8 mouse cellular contexts compared by ENCODE assay signal in the genomic region with DNA sequence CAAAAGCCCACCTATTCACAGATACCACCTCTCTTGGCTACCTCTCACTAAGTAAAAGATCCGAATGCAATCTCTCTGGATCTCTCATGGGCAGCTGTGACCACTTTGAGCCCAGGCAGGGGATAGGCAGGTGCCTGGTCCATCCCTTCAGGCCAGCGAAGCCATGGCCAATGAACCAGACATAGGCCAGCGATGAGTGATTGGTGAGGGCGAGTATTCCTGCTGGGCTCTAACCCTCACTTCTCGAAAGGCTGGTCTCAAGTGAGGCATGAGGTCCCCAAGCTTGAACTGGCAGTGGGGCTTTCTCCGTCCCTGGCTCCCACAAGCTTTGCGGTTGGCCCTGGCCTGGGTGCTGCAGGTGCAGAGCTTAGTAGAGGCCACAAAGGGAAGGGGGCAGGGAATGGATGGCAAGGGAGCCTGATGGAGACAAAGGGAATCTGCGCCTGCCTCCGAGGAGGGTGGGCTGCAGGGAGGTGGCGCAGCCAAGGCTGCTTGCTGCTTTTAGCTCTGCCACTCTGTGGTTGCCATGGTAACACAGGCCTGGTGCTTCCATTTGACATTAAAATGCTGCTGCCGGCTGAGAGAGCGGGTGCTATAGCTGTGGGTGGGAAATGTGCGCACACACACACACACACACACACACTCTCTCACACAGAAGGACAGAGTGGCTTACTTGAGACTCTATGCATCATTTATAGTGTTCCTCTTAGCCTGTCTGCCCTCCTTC. TPM values are rescaled to one million over a fixed set of nuclear protein-coding genes. Genes with fewer than 3 reads are reported as not detected.
A peak's percentile ranks its signal among the peaks of the same experiment; 100 is the strongest.
DNase-seq lines count a peak whose midpoint lies in the region; ATAC-seq and TF ChIP-seq lines count a peak whose summit lies in the region.

No protein-coding gene starts in this region.

- 26% methylated on average over 13 of the region's 13 CpGs for WGBS in embryonic facial prominence, embryonic 11.5 days
- 23% methylated on average over 13 of the region's 13 CpGs for WGBS in limb, embryonic 14.5 days

- H3K4me3 ChIP-seq in embryonic facial prominence, embryonic 11.5 days (ENCODE audit: low read depth, low read length): no peak overlapping the region
- no peak overlapping the region for H3K4me3 ChIP-seq in limb, embryonic 14.5 days (replicated peaks; ENCODE audit: low read length)

- ATAC-seq in embryonic facial prominence, embryonic 11.5 days (replicated peaks; ENCODE audit: insufficient number of reproducible peaks, low FRiP score, low TSS enrichment, low read depth): peak; percentile 87
- 0 out of 2 replicates have a peak, but pooled peaks have one; percentile 25 for ATAC-seq in limb, embryonic 14.5 days (ENCODE audit: low FRiP score, low read depth)

- peak overlapping the region; percentile 32 for H3K9ac ChIP-seq in embryonic facial prominence, embryonic 11.5 days (replicated peaks; ENCODE audit: low read length)
- 0 out of 2 replicates have a peak overlapping the region, but pooled peaks have one; percentile 12 for H3K9ac ChIP-seq in limb, embryonic 14.5 days (ENCODE audit: low read depth, low read length, severe bottlenecking)

- no peak for TF ChIP-seq POLR2A in limb, embryonic 14.5 days (IDR thresholded peaks at IDR 0.05; ENCODE audit: borderline replicate concordance, extremely low read depth, insufficient read depth, insufficient read length)

- H3K9me3 ChIP-seq in embryonic facial prominence, embryonic 11.5 days (replicated peaks; ENCODE audit: control insufficient read depth, low read length): no peaks in the 10 kb centered on the region
- H3K9me3 ChIP-seq in limb, embryonic 14.5 days (ENCODE audit: control insufficient read depth, low read length): no peaks in the 10 kb centered on the region

- peaks cover 9% of the 10 kb centered on the region for H3K4me1 ChIP-seq in embryonic facial prominence, embryonic 11.5 days (ENCODE audit: control insufficient read depth, insufficient read depth, low read length)
- H3K4me1 ChIP-seq in limb, embryonic 14.5 days (ENCODE audit: control insufficient read depth, insufficient read depth, low read length): peaks cover 14% of the 10 kb centered on the region

- H3K27me3 ChIP-seq in embryonic facial prominence, embryonic 11.5 days (ENCODE audit: control insufficient read depth, insufficient read depth, low read length): no peaks in the 10 kb centered on the region
- H3K27me3 ChIP-seq in limb, embryonic 14.5 days (ENCODE audit: control insufficient read depth, insufficient read depth, low read length): no peaks in the 10 kb centered on the region

- H3K4me2 ChIP-seq in embryonic facial prominence, embryonic 11.5 days (ENCODE audit: low read depth, low read length): peak overlapping the region; percentile 16; the same call in 1 of the 2 replicates
- H3K4me2 ChIP-seq in limb, embryonic 14.5 days (replicated peaks; ENCODE audit: low read depth, low read length, severe bottlenecking): no peak overlapping the region

- H3K27ac ChIP-seq in embryonic facial prominence, embryonic 11.5 days (replicated peaks; ENCODE audit: low read depth, low read length): peak overlapping the region; percentile 56; the same call in 1 of the 2 replicates
- no peak overlapping the region for H3K27ac ChIP-seq in limb, embryonic 14.5 days (replicated peaks; ENCODE audit: low read depth, low read length)

- peak; percentile 14 to 29 for DNase-seq in kidney, postnatal 4 days
- no peak for DNase-seq in kidney, postnatal 25 days
- peak; percentile 87 for DNase-seq in embryonic facial prominence, embryonic 11.5 days (ENCODE audit: low spot score)
- DNase-seq in hindlimb bud, embryonic 11.5 days (ENCODE audit: extremely low spot score, low read depth, low spot score): peak; percentile 58
- DNase-seq in limb, embryonic 14.5 days (ENCODE audit: low spot score): peak; percentile 46
- peak; percentile 84 for DNase-seq in right cerebral cortex, postnatal 4 days
- DNase-seq in adipocyte (ENCODE audit: low spot score): no peak
- no peak for DNase-seq in ovary, postnatal 14 days (ENCODE audit: low spot score)

- H3K36me3 ChIP-seq in embryonic facial prominence, embryonic 11.5 days (replicated peaks; ENCODE audit: control insufficient read depth, insufficient read depth, low read depth, low read length): no peaks in the 10 kb centered on the region
- no peaks in the 10 kb centered on the region for H3K36me3 ChIP-seq in limb, embryonic 14.5 days (ENCODE audit: control insufficient read depth, insufficient read depth, low read length)

RNA-seq across cellular contexts. Expression of gene Cdk5r1, which starts 27.1 kb away (rescaled TPM):
- polyA plus RNA-seq in embryonic facial prominence, embryonic 11.5 days (2014; fragmentation: Nextera tagmentation; extraction: Ambion mirVana): 5.4 and 6.6 TPM in 2 replicates
- 12.3 and 12.6 TPM in 2 replicates for polyA plus RNA-seq in limb, embryonic 14.5 days (2012; rRNA removed)
- polyA plus RNA-seq in limb, embryonic 14.5 days (2014; fragmentation: Nextera tagmentation; extraction: Ambion mirVana): 2.8 and 3.0 TPM in 2 replicates

Comparison
In these comparisons a context has a peak if more than half of its experiments do, and no peak if none do; other contexts are left out.
1. DNase-seq: peak in kidney, postnatal 4 days (2 of 2), embryonic facial prominence, embryonic 11.5 days (single experiment), hindlimb bud, embryonic 11.5 days (single experiment), limb, embryonic 14.5 days (single experiment) and right cerebral cortex, postnatal 4 days (single experiment); none in kidney, postnatal 25 days (0 of 2), adipocyte (single experiment) and ovary, postnatal 14 days (single experiment).